Mouse (Mus musculus) kidney, embryonic 15.5 days (tissue): ENCODE results near the gene Rad51b. TPM values are rescaled to one million over a fixed set of nuclear protein-coding genes. Genes with fewer than 3 reads are reported as not detected.

Experiments
- ATAC-seq: fragments of 200-750 bp; cut with Nextera tagmentation; replicated peaks from 2 replicates; pipeline ENCODE4 v1.8.0; 2017; ENCODE audit warnings: moderate TSS enrichment; ENCODE audit not compliant: low FRiP score
- H3K27ac ChIP-seq: fragments of 300-500 bp; sonication (generic); 2 replicates; pipeline ENCODE4 v1.5.1; 2015; ENCODE audit warnings: mild to moderate bottlenecking, inconsistent platforms
- H3K27me3 ChIP-seq: fragments of 300-500 bp; sonication (generic); 2 replicates; pipeline ENCODE4 v1.6.1; 2015; ENCODE audit warnings: inconsistent platforms
- H3K36me3 ChIP-seq: fragments of 300-500 bp; sonication (generic); 2 replicates; pipeline ENCODE4 v1.6.1; 2015; ENCODE audit warnings: inconsistent platforms
- H3K4me1 ChIP-seq: fragments of 300-500 bp; sonication (generic); 2 replicates; pipeline ENCODE4 v1.6.1; 2015; ENCODE audit warnings: inconsistent platforms
- H3K4me2 ChIP-seq: fragments of 300-500 bp; sonication (generic); 2 replicates; pipeline ENCODE4 v1.6.1; 2015; ENCODE audit warnings: moderate library complexity, mild to moderate bottlenecking, inconsistent platforms
- H3K4me3 ChIP-seq: fragments of 300-500 bp; sonication (generic); replicated peaks from 2 replicates; pipeline ENCODE4 v1.5.1; 2015; ENCODE audit warnings: mild to moderate bottlenecking, inconsistent platforms
- H3K9ac ChIP-seq: fragments of 300-500 bp; sonication (generic); 2 replicates; pipeline ENCODE4 v1.6.1; 2015; ENCODE audit warnings: mild to moderate bottlenecking, inconsistent platforms
- H3K9me3 ChIP-seq: fragments of 300-500 bp; sonication (generic); replicated peaks from 2 replicates; pipeline ENCODE4 v1.6.1; 2016; ENCODE audit warnings: inconsistent platforms
- WGBS: fragments of 180-500 bp; shearing (Covaris S2); methylation state at CpG from one replicate; pipeline ENCODE4 v1.1.7; 2015; ENCODE audit warnings: mixed read lengths; 5-methylcytosine and 5-hydroxymethylcytosine counted together
- polyA plus RNA-seq: library from polyadenylated mRNA; unstranded; fragments of >200 nt; fragmentation: Nextera tagmentation; extraction: Ambion mirVana; gene quantifications from 2 replicates; pipeline ENCODE4 v1.2.1, GENCODE M21; 2015

Gene Rad51b
- polyA plus RNA-seq, 1 experiment from 2014 or later, result 8.2 TPM

DNA sequence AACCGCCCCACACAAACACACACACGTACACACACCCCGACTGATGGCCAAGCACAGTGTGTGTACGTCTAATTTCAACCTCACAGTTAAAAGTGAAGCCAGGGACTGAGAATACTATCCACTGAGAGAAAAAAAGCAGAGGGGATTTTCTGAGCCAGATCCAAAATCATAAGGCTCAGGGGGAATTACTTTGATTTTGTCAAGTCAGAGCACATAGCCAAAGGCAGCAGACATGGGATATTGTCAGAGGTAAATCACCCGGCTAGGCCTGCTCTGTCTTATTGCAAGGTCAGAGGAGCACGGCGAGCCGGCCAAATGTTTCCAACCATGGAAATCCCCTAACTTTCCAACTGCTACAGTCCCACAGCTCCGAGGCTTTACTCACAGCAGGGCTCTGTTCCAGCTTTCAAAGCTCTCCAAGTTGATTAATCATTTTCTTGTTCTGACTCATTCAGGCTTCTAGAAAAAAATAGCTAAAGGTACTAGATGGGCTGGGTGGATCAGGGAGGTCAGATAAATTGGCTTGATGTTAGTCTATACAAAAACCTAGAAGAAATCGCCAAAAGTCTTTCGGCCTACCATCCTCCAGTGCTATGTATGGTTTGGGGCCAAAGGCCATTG, 303.2 kb downstream of the Rad51b start:
- Histone ChIP-seq H3K4me2 (no peak overlapping the region), H3K9me3 (no peaks in the 10 kb centered on the region), H3K9ac (no peak overlapping the region), H3K36me3 (no peaks in the 10 kb centered on the region), H3K27me3 (no peaks in the 10 kb centered on the region), H3K4me1 (peaks cover 36% of the 10 kb centered on the region), H3K4me3 (no peak overlapping the region), H3K27ac (peak overlapping the region; percentile 88)
- ATAC-seq, result peak; percentile 91
- WGBS, result 33% methylated on average over 11 of the region's 11 CpGs

- no peak overlapping the region for H3K9ac ChIP-seq
- no peak overlapping the region for H3K4me3 ChIP-seq
- no peaks in the 10 kb centered on the region for H3K9me3 ChIP-seq
- WGBS, result 76% methylated on average over 3 of the region's 3 CpGs
- ATAC-seq, result no peak
- H3K27ac ChIP-seq, result no peak overlapping the region
- no peaks in the 10 kb centered on the region for H3K36me3 ChIP-seq
- no peaks in the 10 kb centered on the region for H3K27me3 ChIP-seq
- no peak overlapping the region for H3K4me2 ChIP-seq
- peaks cover 32% of the 10 kb centered on the region for H3K4me1 ChIP-seq
These were observed 305.6 kb downstream of the Rad51b start for GRCm38 (mm10) chr12:79602641-79603040.

GRCm38 (mm10) chr12:79604850-79605249, 307.8 kb downstream of the Rad51b start:
- H3K36me3 ChIP-seq, result no peaks in the 10 kb centered on the region
- no peak overlapping the region for H3K4me3 ChIP-seq
- H3K9me3 ChIP-seq, result no peaks in the 10 kb centered on the region
- no peak; the same call in 1 of the 2 replicates for ATAC-seq
- no peak overlapping the region for H3K9ac ChIP-seq
- no peaks in the 10 kb centered on the region for H3K27me3 ChIP-seq
- H3K4me1 ChIP-seq, result peaks cover 24% of the 10 kb centered on the region
- no peak overlapping the region for H3K4me2 ChIP-seq
- WGBS, result 95% methylated on average over 2 of the region's 2 CpGs
- H3K27ac ChIP-seq, result no peak overlapping the region

GRCm38 (mm10) chr12:79606197-79606631, 309.1 kb downstream of the Rad51b start:
- H3K4me2 ChIP-seq, result no peak overlapping the region
- H3K9ac ChIP-seq, result no peak overlapping the region
- H3K4me1 ChIP-seq, result peaks cover 26% of the 10 kb centered on the region
- no peak for ATAC-seq
- no peak overlapping the region for H3K27ac ChIP-seq
- no peaks in the 10 kb centered on the region for H3K27me3 ChIP-seq
- no peaks in the 10 kb centered on the region for H3K9me3 ChIP-seq
- no peak overlapping the region for H3K4me3 ChIP-seq
- 83% methylated on average over 11 of the region's 11 CpGs for WGBS
- no peaks in the 10 kb centered on the region for H3K36me3 ChIP-seq

GRCm38 (mm10) chr12:79609399-79610010, 312.4 kb downstream of the Rad51b start:
- Histone ChIP-seq H3K4me2 (no peak overlapping the region), H3K9me3 (no peaks in the 10 kb centered on the region), H3K9ac (no peak overlapping the region), H3K4me3 (no peak overlapping the region), H3K27ac (peak overlapping the region; percentile 29; the same call in 1 of the 2 replicates), H3K36me3 (no peaks in the 10 kb centered on the region), H3K27me3 (no peaks in the 10 kb centered on the region), H3K4me1 (peaks cover 41% of the 10 kb centered on the region)
- no peak for ATAC-seq
- 89% methylated on average over 8 of the region's 8 CpGs for WGBS

DNA sequence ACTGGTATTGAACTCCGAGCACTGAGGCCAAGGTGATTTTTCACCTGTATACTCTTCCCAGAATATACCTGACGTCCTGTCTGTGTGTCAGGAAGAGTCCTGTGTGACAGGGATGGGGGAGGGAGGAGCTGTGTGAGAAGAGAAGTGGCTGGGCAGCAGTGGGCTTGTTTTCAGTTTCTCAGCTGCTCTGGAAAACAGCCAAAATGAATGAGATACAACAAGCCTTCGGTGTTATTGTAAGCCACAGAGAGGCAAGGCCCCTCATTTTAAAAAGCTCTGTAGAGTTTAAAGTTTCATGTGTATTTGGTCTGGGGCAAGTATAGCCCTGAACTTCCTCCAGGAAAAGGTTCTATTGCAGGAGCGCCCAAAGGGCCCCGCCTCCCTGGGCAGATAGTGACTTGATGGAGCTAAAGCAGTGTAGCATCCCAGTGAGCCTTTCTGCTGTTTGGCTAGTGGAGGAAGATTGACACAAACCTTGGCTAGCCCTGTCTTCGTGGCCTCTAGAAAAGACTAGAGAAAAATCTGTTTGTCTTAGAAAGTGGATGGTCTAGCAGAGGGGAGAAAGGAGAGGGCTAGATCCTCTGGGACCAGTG, 313.5 kb downstream of the Rad51b start:
- Histone ChIP-seq H3K36me3 (no peaks in the 10 kb centered on the region), H3K9me3 (no peaks in the 10 kb centered on the region), H3K4me2 (no peak overlapping the region), H3K27ac (peak overlapping the region; percentile 81), H3K9ac (no peak overlapping the region), H3K27me3 (no peaks in the 10 kb centered on the region), H3K4me1 (peaks cover 48% of the 10 kb centered on the region), H3K4me3 (no peak overlapping the region)
- WGBS, result 56% methylated on average over 6 of the region's 6 CpGs
- no peak for ATAC-seq

GRCm38 (mm10) chr12:79611665-79612064, 314.6 kb downstream of the Rad51b start:
- no peak for ATAC-seq
- H3K4me2 ChIP-seq, result no peak overlapping the region
- WGBS, result 90% methylated on average over 2 of the region's 2 CpGs
- H3K9ac ChIP-seq, result no peak overlapping the region
- H3K4me1 ChIP-seq, result peaks cover 58% of the 10 kb centered on the region
- peak overlapping the region; percentile 81 for H3K27ac ChIP-seq
- H3K27me3 ChIP-seq, result no peaks in the 10 kb centered on the region
- no peaks in the 10 kb centered on the region for H3K36me3 ChIP-seq
- no peak overlapping the region for H3K4me3 ChIP-seq
- H3K9me3 ChIP-seq, result no peaks in the 10 kb centered on the region

GRCm38 (mm10) chr12:79612334-79613060, 315.4 kb downstream of the Rad51b start:
- Histone ChIP-seq H3K4me3 (no peak overlapping the region), H3K9ac (no peak overlapping the region), H3K4me1 (peaks cover 61% of the 10 kb centered on the region), H3K36me3 (no peaks in the 10 kb centered on the region), H3K27me3 (no peaks in the 10 kb centered on the region), H3K9me3 (no peaks in the 10 kb centered on the region), H3K4me2 (no peak overlapping the region), H3K27ac (peak overlapping the region; percentile 81)
- peak; percentile 93 for ATAC-seq
- WGBS, result 51% methylated on average over 14 of the region's 14 CpGs

DNA sequence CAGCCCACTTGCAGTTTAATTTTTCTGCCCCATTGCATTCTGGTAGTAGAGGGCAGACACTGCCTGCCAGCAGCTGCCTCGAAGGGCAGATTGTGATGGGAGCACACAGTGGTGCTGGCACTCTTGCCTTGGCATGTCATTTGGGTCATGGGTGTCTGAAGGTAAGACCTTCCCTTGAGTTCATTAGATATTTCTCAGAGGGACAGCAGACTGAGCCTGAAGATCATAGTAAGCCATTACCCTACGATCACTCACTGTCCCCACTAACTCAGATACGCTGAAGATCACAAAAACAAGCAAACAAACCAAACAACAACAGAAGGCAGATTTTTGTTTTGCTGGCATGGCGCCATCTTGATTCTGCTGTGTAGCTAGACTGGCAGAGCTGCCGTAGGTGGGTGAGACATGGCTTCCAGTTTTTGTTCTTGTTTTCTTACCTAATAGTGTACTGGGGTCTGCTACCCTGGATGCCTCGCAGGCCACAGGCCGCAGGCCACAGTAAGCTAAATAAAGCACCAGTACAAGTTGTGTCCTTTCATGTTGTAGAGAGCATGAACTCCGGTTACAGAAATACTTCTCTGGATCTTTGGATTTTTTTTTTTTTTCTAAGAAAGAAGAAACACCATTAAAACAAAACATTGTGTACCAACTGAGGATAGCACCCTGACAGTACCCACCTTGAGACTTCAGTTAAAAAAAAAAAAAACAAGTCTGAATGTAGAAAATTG, 316.1 kb downstream of the Rad51b start:
- H3K27me3 ChIP-seq, result no peaks in the 10 kb centered on the region
- peak overlapping the region; percentile 81 for H3K27ac ChIP-seq
- H3K4me1 ChIP-seq, result peaks cover 61% of the 10 kb centered on the region
- no peak overlapping the region for H3K9ac ChIP-seq
- WGBS, result 86% methylated on average over 8 of the region's 8 CpGs
- peak; percentile 8; the same call in 1 of the 2 replicates for ATAC-seq
- H3K9me3 ChIP-seq, result no peaks in the 10 kb centered on the region
- no peak overlapping the region for H3K4me3 ChIP-seq
- H3K36me3 ChIP-seq, result no peaks in the 10 kb centered on the region
- H3K4me2 ChIP-seq, result no peak overlapping the region

DNA sequence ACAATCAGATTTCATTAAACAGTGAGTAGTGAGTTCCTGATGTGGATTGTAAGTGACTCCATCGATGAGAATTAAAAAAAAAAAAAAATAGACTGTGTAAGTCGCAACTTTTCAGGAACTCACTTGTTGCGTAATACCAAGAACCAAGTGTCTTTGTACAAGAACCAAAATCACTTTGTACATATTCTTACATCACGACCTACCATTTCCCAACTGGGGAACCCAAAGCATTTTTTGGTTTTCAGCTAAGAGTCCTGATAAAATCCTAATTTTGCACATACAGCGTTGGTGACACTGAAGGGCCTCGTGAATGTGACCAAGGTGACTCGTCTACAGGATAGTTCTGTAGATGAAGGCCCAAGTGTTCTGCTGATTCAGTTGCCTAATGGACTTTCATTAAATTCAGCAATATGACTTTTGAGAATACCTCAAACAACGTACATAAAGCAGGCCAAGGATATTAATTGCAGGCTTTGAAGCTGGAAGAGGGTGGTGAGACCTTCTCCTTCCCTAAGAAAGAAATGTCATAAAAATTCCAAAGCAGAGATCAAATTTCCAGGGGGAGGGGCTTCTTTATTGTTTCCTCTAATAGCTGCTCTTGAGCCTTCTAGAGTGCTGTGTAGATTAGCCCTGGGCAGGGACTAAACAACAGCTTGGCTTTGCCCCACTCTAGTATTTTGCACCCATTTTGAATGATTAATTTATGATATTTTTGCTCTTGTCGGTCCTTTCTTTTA, 316.9 kb downstream of the Rad51b start:
- H3K36me3 ChIP-seq, result no peaks in the 10 kb centered on the region
- no peak overlapping the region for H3K4me3 ChIP-seq
- no peak overlapping the region for H3K4me2 ChIP-seq
- no peaks in the 10 kb centered on the region for H3K27me3 ChIP-seq
- peaks cover 61% of the 10 kb centered on the region for H3K4me1 ChIP-seq
- no peak for ATAC-seq
- no peak overlapping the region for H3K9ac ChIP-seq
- peak overlapping the region; percentile 74 for H3K27ac ChIP-seq
- no peaks in the 10 kb centered on the region for H3K9me3 ChIP-seq
- 61% methylated on average over 9 of the region's 9 CpGs for WGBS

GRCm38 (mm10) chr12:79614583-79614953, 317.5 kb downstream of the Rad51b start:
- WGBS, result 58% methylated on average over 2 of the region's 2 CpGs

More at GRCm38 (mm10) chr12:79614583-79614953, 317.5 kb downstream of the Rad51b start:
- Histone ChIP-seq H3K9ac (no peak overlapping the region), H3K27ac (peak overlapping the region; percentile 74), H3K4me1 (peaks cover 55% of the 10 kb centered on the region), H3K9me3 (no peaks in the 10 kb centered on the region), H3K4me3 (no peak overlapping the region), H3K36me3 (no peaks in the 10 kb centered on the region), H3K4me2 (no peak overlapping the region), H3K27me3 (no peaks in the 10 kb centered on the region)
- ATAC-seq, result no peak
